ENCODE assay signal across 8 mouse cellular contexts in the genomic region with DNA sequence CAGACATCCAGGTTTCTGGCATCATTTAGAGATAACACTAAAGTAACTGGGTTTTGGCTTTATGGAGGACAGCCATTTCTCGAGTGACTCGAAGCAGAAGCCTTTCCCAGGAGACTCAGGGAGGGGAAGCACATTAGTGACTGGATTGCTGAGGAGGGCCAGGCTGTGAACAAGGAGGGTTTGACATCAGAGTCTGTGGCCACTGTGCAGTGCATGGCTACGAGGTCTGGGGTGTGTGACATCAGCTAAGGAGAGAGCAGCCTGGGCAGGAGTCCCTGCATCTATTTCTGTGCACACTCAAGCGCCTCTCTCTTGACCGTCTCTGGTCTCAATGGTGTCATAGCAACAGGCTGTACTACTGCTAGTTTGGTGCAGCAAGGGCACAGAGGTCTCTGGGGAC.
DNase-seq lines count a peak whose midpoint lies in the region; ATAC-seq lines count a peak whose summit lies in the region.

No protein-coding gene starts in this region.

- H3K9ac ChIP-seq in forebrain, embryonic 12.5 days, result peak overlapping the region; percentile 40
- H3K9ac ChIP-seq in hindbrain, embryonic 13.5 days, result peak overlapping the region; percentile 26
- H3K9ac ChIP-seq in neural tube, embryonic 13.5 days, result peak overlapping the region; percentile 38; the same call in 1 of the 2 replicates

- no peak overlapping the region for H3K4me3 ChIP-seq in forebrain, embryonic 12.5 days (replicated peaks)
- H3K4me3 ChIP-seq in hindbrain, embryonic 13.5 days, result no peak overlapping the region
- H3K4me3 ChIP-seq in neural tube, embryonic 13.5 days, result no peak overlapping the region

- peak; percentile 49 for DNase-seq in kidney, postnatal 10 days
- DNase-seq in kidney, adult 18-20 months, result no peak
- DNase-seq in ovary, postnatal 10 days (ENCODE audit: low spot score), result no peak
- no peak for DNase-seq in testis, postnatal 10 days (ENCODE audit: low spot score)
- no peak for DNase-seq in gastrocnemius, adult 18-20 months (ENCODE audit: low spot score)

- no peak for ATAC-seq in forebrain, embryonic 12.5 days (ENCODE audit: low FRiP score)
- no peak for ATAC-seq in hindbrain, embryonic 13.5 days (ENCODE audit: low FRiP score)
- ATAC-seq in neural tube, embryonic 13.5 days (ENCODE audit: low read depth), result peak; percentile 26; the same call in 1 of the 2 replicates

- peak overlapping the region; percentile 66 for H3K27ac ChIP-seq in forebrain, embryonic 12.5 days
- H3K27ac ChIP-seq in hindbrain, embryonic 13.5 days, result peak overlapping the region; percentile 86
- peak overlapping the region; percentile 83 for H3K27ac ChIP-seq in neural tube, embryonic 13.5 days (replicated peaks)

- H3K4me2 ChIP-seq in forebrain, embryonic 12.5 days, result no peak overlapping the region
- H3K4me2 ChIP-seq in hindbrain, embryonic 13.5 days, result no peak overlapping the region
- H3K4me2 ChIP-seq in neural tube, embryonic 13.5 days, result peak overlapping the region; percentile 3; the same call in 1 of the 2 replicates

- peaks cover 29% of the 10 kb centered on the region for H3K4me1 ChIP-seq in forebrain, embryonic 12.5 days
- H3K4me1 ChIP-seq in hindbrain, embryonic 13.5 days (replicated peaks), result peaks cover 43% of the 10 kb centered on the region
- peaks cover 42% of the 10 kb centered on the region for H3K4me1 ChIP-seq in neural tube, embryonic 13.5 days (replicated peaks)

- H3K36me3 ChIP-seq in forebrain, embryonic 12.5 days (replicated peaks), result peaks cover 14% of the 10 kb centered on the region
- H3K36me3 ChIP-seq in hindbrain, embryonic 13.5 days, result peaks cover 35% of the 10 kb centered on the region
- H3K36me3 ChIP-seq in neural tube, embryonic 13.5 days, result peaks cover 32% of the 10 kb centered on the region

- H3K27me3 ChIP-seq in forebrain, embryonic 12.5 days, result peaks cover 9% of the 10 kb centered on the region; the same call in 1 of the 2 replicates
- H3K27me3 ChIP-seq in hindbrain, embryonic 13.5 days, result 0 out of 2 replicates have a peak, but pooled peaks cover 2% of the 10 kb centered on the region
- H3K27me3 ChIP-seq in neural tube, embryonic 13.5 days, result no peaks in the 10 kb centered on the region

- peaks cover 7% of the 10 kb centered on the region; the same call in 1 of the 2 replicates for H3K9me3 ChIP-seq in forebrain, embryonic 12.5 days
- no peaks in the 10 kb centered on the region for H3K9me3 ChIP-seq in hindbrain, embryonic 13.5 days
- H3K9me3 ChIP-seq in neural tube, embryonic 13.5 days, result no peaks in the 10 kb centered on the region

- 49% methylated on average over 5 of the region's 5 CpGs for WGBS in forebrain, embryonic 12.5 days
- WGBS in hindbrain, embryonic 13.5 days, result 23% methylated on average over 5 of the region's 5 CpGs
- WGBS in neural tube, embryonic 13.5 days, result 12% methylated on average over 5 of the region's 5 CpGs
